Mouse (Mus musculus): ENCODE measurements at regions not wholly inside any gene's neighbourhood (a gene's known extent, or its start where the extent isn't known, plus 50 kb on each side); places are given as distances from the start of the nearest gene placed in this dataset.

- H3K4me2 ChIP-seq (replicated peaks; ENCODE audit: low read depth, low read length, severe bottlenecking), result no peak overlapping the region
- no peak overlapping the region for H3K27ac ChIP-seq (replicated peaks; ENCODE audit: low read depth, low read length)
- H3K9ac ChIP-seq (ENCODE audit: low read depth, low read length, severe bottlenecking), result no peak overlapping the region
- 83% methylated on average over 9 of the region's 9 CpGs for WGBS
- no peak overlapping the region for H3K4me3 ChIP-seq (replicated peaks; ENCODE audit: low read length)
- ATAC-seq (ENCODE audit: low FRiP score, low read depth) (no peak), DNase-seq (ENCODE audit: low spot score) (no peak)
- no peak for TF ChIP-seq POLR2A (IDR thresholded peaks at IDR 0.05; ENCODE audit: borderline replicate concordance, extremely low read depth, insufficient read depth, insufficient read length)
- H3K4me1 ChIP-seq (ENCODE audit: control insufficient read depth, insufficient read depth, low read length), result no peaks in the 10 kb centered on the region
- H3K9me3 ChIP-seq (ENCODE audit: control insufficient read depth, low read length), result no peaks in the 10 kb centered on the region
- no peaks in the 10 kb centered on the region for H3K36me3 ChIP-seq (ENCODE audit: control insufficient read depth, insufficient read depth, low read length)
- H3K27me3 ChIP-seq (ENCODE audit: control insufficient read depth, insufficient read depth, low read length), result no peaks in the 10 kb centered on the region
These were observed 486.4 kb upstream of the Pbx1 start for GRCm38 (mm10) chr1:168918331-168919076.

GRCm38 (mm10) chr1:168908684-168909175 lies 476.7 kb upstream of the Pbx1 start:
- no peak overlapping the region for H3K27ac ChIP-seq (replicated peaks; ENCODE audit: low read depth, low read length)
- 64% methylated on average over 4 of the region's 4 CpGs for WGBS
- ATAC-seq (ENCODE audit: low FRiP score, low read depth), result no peak
- H3K4me1 ChIP-seq (ENCODE audit: control insufficient read depth, insufficient read depth, low read length), result no peaks in the 10 kb centered on the region
- no peaks in the 10 kb centered on the region for H3K36me3 ChIP-seq (ENCODE audit: control insufficient read depth, insufficient read depth, low read length)
- H3K4me2 ChIP-seq (replicated peaks; ENCODE audit: low read depth, low read length, severe bottlenecking), result no peak overlapping the region
- DNase-seq (ENCODE audit: low spot score), result no peak
- no peak overlapping the region for H3K4me3 ChIP-seq (replicated peaks; ENCODE audit: low read length)
- H3K9ac ChIP-seq (ENCODE audit: low read depth, low read length, severe bottlenecking), result no peak overlapping the region
- H3K9me3 ChIP-seq (ENCODE audit: control insufficient read depth, low read length), result no peaks in the 10 kb centered on the region
- no peak for TF ChIP-seq POLR2A (IDR thresholded peaks at IDR 0.05; ENCODE audit: borderline replicate concordance, extremely low read depth, insufficient read depth, insufficient read length)
- H3K27me3 ChIP-seq (ENCODE audit: control insufficient read depth, insufficient read depth, low read length), result no peaks in the 10 kb centered on the region

- no peak for ATAC-seq (ENCODE audit: low FRiP score, low read depth)
- Histone ChIP-seq H3K27ac (replicated peaks; ENCODE audit: low read depth, low read length) (no peak overlapping the region), H3K4me2 (replicated peaks; ENCODE audit: low read depth, low read length, severe bottlenecking) (no peak overlapping the region), H3K36me3 (ENCODE audit: control insufficient read depth, insufficient read depth, low read length) (no peaks in the 10 kb centered on the region), H3K4me3 (replicated peaks; ENCODE audit: low read length) (no peak overlapping the region), H3K9ac (ENCODE audit: low read depth, low read length, severe bottlenecking) (no peak overlapping the region), H3K9me3 (ENCODE audit: control insufficient read depth, low read length) (no peaks in the 10 kb centered on the region), H3K4me1 (ENCODE audit: control insufficient read depth, insufficient read depth, low read length) (no peaks in the 10 kb centered on the region), H3K27me3 (ENCODE audit: control insufficient read depth, insufficient read depth, low read length) (no peaks in the 10 kb centered on the region)
- no peak for DNase-seq (ENCODE audit: low spot score)
- TF ChIP-seq POLR2A (IDR thresholded peaks at IDR 0.05; ENCODE audit: borderline replicate concordance, extremely low read depth, insufficient read depth, insufficient read length), result no peak
- 88% methylated on average over 6 of the region's 6 CpGs for WGBS
These were observed 476.1 kb upstream of the Pbx1 start for GRCm38 (mm10) chr1:168908192-168908591.

GRCm38 (mm10) chr1:168898483-168898882 lies 466.4 kb upstream of the Pbx1 start:
- WGBS, result 78% methylated on average over 2 of the region's 2 CpGs
- DNase-seq (ENCODE audit: low spot score), result no peak
- Histone ChIP-seq H3K27ac (replicated peaks; ENCODE audit: low read depth, low read length) (no peak overlapping the region), H3K36me3 (ENCODE audit: control insufficient read depth, insufficient read depth, low read length) (no peaks in the 10 kb centered on the region), H3K4me1 (ENCODE audit: control insufficient read depth, insufficient read depth, low read length) (no peaks in the 10 kb centered on the region), H3K4me2 (replicated peaks; ENCODE audit: low read depth, low read length, severe bottlenecking) (no peak overlapping the region), H3K9ac (ENCODE audit: low read depth, low read length, severe bottlenecking) (no peak overlapping the region), H3K27me3 (ENCODE audit: control insufficient read depth, insufficient read depth, low read length) (no peaks in the 10 kb centered on the region), H3K4me3 (replicated peaks; ENCODE audit: low read length) (no peak overlapping the region), H3K9me3 (ENCODE audit: control insufficient read depth, low read length) (no peaks in the 10 kb centered on the region)
- TF ChIP-seq POLR2A (IDR thresholded peaks at IDR 0.05; ENCODE audit: borderline replicate concordance, extremely low read depth, insufficient read depth, insufficient read length), result no peak
- no peak for ATAC-seq (ENCODE audit: low FRiP score, low read depth)

- no peak overlapping the region for H3K4me2 ChIP-seq (replicated peaks; ENCODE audit: low read depth, low read length, severe bottlenecking)
- ATAC-seq (ENCODE audit: low FRiP score, low read depth), result no peak
- no peak overlapping the region for H3K27ac ChIP-seq (replicated peaks; ENCODE audit: low read depth, low read length)
- no peak overlapping the region for H3K4me3 ChIP-seq (replicated peaks; ENCODE audit: low read length)
- no peaks in the 10 kb centered on the region for H3K36me3 ChIP-seq (ENCODE audit: control insufficient read depth, insufficient read depth, low read length)
- 67% methylated on average over 3 of the region's 3 CpGs for WGBS
- no peaks in the 10 kb centered on the region for H3K27me3 ChIP-seq (ENCODE audit: control insufficient read depth, insufficient read depth, low read length)
- no peaks in the 10 kb centered on the region for H3K4me1 ChIP-seq (ENCODE audit: control insufficient read depth, insufficient read depth, low read length)
- no peak for TF ChIP-seq POLR2A (IDR thresholded peaks at IDR 0.05; ENCODE audit: borderline replicate concordance, extremely low read depth, insufficient read depth, insufficient read length)
- H3K9me3 ChIP-seq (ENCODE audit: control insufficient read depth, low read length), result no peaks in the 10 kb centered on the region
- no peak for DNase-seq (ENCODE audit: low spot score)
- H3K9ac ChIP-seq (ENCODE audit: low read depth, low read length, severe bottlenecking), result no peak overlapping the region
These were observed 429.5 kb upstream of the Pbx1 start for GRCm38 (mm10) chr1:168861577-168861976.
